Mouse (Mus musculus) layer of hippocampus, adult 11-12 months (tissue): ENCODE measurements around the gene Lrrn4cl.
"Not testable (repeated sequence)": the region's sequence is repeated elsewhere in the genome, so short reads cannot be mapped to it uniquely, and the experiment has no call there.

Experiments
- DNase-seq: peaks from one replicate; pipeline ENCODE4 v3.0.0; 2022; ENCODE audit warnings: low spot score

Gene Lrrn4cl

DNA sequence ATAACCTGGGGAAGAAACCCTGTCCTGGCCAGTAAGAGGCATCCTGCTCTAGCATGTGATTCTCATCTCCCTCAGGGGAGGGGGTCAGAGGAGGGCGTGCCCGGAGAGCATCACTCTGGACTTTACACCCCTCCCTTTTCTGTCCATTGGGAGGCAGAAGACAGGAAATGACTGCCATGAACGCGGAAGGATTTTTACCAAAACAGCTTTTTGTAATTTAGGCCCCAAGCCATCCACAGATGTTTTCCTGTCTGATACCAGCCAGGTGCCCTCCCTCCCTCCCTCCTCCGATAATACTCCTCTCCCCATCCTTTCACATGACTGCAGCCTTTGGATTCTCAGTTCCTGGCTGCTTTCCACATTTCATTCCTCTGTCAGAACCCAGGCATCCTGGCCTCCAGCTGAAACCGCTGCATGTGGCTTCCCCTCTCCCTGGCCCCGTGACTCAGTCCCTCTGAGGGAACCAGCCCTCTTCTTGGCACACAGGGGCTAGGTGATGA, at the start of gene Lrrn4cl:
Gene Lrrn4cl, plus strand, starts transcription at position 367 of the 500 bp plus-strand sequence.
- DNase-seq = no peak

DNA sequence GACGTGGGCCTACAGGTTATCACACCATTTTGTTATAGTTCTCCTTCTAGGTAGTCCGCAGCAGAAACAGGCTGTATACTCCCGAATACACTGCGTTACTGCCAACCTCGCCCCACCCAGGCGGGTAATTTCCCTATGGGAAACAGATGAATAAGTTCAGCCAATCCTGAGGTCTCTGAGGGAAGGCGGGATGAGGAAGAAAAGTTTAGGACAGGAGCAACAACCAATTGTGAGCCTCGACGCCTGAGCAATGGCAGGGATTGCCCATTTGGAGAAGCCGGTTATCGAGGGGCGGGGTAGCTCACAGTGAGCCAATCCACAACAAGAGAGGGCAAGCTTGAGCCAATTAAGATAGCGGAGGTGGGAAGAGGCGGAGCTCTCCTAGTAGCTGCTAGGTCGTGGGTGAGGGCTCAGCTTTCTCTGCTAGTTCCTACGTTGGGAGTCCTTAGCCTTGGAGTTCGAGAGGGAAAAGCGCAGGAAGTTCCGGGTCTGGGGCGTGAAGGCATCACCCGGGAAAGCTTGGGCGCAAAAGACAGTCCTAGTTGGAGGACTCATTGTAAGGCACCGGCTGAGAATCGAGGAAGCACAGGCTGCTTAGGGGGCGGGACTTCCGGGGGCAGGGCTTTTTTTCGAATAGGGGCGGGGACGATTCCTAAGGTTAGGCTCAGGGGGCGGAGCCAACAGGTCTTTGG, 48.3 kb upstream of the Lrrn4cl start, which contains the start of gene Zbtb3:
Gene Zbtb3, plus strand, starts transcription at position 426 of the 692 bp plus-strand sequence.
- DNase-seq = peak; percentile 97

GRCm38 (mm10) chr19:8803204-8803780, 47.3 kb upstream of the Lrrn4cl start:
- DNase-seq = no peak

GRCm38 (mm10) chr19:8803879-8804660, 46.5 kb upstream of the Lrrn4cl start:
- DNase-seq = no peak

DNA sequence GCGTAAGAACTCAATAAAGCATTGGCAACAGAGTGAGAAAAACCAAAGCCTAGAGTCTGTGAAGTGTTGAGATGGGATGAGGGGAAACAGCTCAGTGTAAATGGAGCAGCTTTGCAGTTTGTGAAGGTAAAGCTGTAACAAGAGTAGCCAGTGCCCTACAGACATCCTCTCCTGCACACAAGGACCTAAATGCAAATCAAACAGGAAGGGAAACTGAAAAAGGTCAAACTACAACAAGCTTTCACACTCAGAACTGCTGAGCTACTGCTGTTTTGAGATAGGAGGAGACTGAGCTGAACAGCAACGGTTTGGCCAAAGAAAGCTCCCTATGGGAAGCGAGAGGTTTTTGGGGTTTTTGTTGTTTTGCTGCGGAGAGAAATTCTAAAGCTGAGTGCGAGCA, 43.8 kb upstream of the Lrrn4cl start:
- no peak for DNase-seq

- DNase-seq = no peak
Measured at GRCm38 (mm10) chr19:8815812-8816211, 34.8 kb upstream of the Lrrn4cl start.

- DNase-seq = no peak
Measured at GRCm38 (mm10) chr19:8817001-8817400, 33.6 kb upstream of the Lrrn4cl start.

GRCm38 (mm10) chr19:8818301-8818798, 32.2 kb upstream of the Lrrn4cl start:
- DNase-seq = no peak

DNA sequence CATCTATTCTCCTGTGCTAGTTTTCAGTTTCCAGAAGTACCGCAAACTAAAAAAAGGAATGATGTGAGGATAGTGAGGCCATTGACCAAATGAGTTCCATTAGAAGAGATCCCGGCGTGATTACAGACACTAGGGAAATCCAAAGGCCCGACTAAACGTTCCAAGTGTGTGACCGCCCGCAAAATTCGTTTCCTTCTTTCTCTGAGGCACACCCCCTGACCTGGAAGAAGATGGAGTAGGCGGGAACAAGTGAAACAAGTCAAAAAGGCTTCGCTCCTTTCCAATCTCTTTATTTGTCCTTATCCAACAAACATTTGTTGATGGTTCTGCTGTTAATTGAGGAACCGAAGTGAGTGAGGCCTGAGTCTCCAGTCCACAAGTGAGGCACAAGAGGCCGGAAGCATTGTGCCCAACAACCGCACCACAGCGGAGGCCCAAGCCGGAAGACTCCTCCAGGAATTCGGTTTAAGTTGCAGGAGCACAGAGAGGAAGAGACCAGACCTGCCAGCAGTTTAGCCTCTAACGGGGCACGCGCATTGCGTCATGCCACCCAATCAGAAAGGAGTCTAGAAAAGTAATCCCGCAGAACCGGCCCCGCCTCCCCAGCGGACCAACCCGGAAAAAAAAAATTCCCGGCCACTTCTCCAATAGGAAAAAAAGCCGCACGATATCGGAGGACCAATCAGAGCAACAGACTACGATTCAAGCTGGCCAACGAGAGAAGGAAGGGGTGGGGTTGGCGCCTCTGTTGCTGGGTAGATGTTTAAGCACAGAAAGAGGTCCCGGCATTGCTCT, 31.6 kb upstream of the Lrrn4cl start, which contains the start of gene Ttc9c:
Gene Ttc9c, minus strand, starts transcription at position 533 of the 795 bp plus-strand sequence.
- peak; percentile 98 for DNase-seq

DNA sequence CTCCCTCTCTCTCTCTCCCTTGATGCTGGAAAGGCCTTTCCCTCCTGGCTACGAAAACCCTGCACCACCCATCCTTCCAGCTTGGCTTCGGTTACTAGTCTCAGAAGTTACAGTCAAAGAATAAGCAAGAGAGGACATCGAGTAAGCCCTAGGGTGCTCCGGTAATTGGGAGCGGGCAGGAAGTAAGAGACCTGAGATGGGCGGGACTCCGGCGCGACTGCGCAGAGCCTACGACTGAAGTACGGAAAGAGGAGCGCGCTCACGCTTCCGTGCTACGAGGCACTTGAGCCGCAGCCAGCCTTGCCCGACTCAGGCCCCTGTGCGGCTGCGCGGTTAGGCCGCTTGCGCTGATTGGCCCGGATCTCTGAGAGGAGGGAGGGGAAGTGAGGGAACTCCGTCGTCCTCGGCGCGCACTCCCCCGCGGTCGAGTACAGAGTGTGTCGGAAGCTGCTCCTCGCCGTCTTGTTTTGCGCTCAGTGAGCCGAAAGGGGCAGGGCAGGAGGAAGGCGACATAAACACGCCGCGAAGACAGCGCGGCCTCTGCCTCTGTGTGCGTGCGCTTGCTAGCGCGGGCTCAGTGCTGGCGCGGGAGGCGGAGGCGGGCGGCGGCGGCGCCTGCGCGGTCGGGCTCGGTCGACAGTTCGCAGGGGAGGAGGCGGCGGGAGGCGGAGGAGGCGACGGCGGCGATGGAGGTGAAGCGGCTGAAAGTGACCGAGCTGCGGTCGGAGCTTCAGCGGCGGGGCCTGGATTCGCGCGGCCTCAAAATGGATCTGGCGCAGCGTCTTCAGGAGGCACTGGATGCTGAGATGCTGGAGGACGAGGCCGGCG, 30.8 kb upstream of the Lrrn4cl start, which contains the start of gene Hnrnpul2:
Gene Hnrnpul2, plus strand, starts transcription at position 415 of the 828 bp plus-strand sequence.
- peak; percentile 98 for DNase-seq

DNA sequence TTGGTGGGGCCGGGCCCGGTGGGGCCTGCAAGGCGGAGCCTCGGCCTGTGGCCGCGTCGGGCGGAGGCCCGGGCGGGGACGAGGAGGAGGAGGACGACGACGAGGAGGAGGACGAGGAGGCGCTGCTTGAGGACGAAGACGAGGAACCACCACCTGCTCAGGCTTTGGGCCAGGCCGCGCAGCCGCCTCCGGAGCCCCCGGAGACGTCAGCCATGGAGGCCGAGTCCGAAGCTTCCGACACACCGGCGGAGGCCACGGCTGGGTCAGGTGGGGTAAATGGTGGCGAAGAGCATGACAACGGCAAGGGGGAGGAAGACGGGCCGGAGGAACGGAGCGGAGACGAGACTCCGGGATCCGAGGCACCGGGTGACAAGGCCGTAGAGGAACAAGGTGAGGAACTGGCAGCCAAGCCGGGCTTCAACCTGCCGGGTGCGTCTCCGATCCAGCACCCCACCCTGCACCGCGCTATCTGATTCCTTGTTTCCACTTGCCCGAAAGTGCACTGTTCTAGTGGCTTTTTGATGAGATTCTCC, 30.1 kb upstream of the Lrrn4cl start:
- peak; percentile 36 for DNase-seq

DNA sequence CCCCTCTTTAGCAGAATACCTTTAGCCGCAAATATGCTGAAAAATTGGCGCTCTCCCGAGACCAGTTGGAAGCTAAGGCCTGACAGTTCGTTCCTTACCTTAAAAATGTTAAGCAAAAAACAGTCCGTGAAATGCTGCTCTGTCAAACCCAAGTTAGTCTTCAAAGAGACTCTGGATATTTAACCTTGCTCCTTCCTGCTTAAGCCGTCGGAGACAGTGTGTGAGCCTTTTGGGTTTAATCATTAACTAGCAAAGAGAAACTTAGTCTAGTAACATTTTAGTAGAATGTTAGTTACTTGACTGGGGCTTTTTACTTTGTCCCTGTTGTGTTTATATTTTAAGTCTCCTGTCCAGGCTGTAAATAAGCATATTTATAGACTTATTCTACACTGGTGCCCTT, 29.4 kb upstream of the Lrrn4cl start:
- no peak for DNase-seq

DNA sequence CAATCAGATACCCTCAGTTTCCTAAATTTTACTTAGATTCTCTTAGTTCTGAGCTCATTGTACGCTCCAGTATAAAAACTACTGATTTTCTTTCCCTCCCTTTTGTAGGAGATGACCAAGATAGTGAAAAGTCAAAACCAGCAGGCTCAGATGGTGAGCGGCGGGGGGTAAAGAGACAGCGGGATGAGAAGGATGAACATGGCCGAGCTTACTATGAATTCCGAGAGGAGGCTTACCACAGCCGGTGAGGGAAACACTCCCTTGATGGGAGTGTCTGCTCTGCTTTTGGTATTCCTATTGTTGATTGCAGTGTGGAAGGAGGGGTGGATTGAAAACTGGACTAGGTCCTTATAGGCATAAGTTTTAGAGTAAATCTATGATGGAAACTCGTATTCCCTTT, 27.9 kb upstream of the Lrrn4cl start:
- DNase-seq = no peak

DNA sequence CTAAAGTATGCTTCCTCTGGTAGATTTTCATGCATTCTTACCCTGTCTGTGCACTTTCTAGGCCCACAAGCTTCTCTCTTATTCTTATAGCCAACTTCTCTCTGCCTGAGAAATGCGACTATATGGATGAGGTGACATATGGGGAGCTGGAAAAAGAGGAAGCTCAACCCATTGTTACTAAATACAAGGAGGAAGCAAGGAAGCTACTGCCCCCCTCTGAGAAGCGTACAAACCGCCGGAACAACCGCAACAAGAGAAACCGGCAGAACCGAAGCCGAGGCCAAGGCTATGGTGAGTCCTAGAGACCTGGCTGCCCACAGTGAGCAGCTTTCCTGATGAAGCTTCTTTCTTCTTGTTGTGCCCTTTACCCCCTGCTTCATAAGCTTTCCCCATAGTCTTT, 20.9 kb upstream of the Lrrn4cl start, which contains the start of gene AC129217.1:
Gene AC129217.1, plus strand, starts transcription at position 114 of the 400 bp plus-strand sequence.
- no peak for DNase-seq

DNA sequence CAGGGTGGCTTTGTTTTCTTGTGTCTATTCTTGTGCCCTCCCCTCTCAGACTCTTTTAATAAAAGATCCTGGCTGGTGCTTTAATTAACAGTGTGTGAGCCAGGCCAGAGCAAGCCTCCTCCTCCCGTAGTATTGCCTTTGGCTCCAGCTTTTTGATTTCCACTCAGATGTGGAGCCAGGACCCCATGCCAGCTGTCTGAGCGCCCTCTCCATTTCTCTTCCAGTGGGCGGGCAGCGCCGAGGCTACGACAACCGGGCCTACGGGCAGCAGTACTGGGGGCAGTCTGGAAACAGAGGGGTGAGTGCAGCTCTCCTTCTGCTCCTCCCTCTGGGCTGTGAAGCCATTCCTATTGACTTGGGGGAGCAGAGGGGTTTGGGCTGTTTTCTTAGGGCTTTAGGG, 19.9 kb upstream of the Lrrn4cl start:
- no peak for DNase-seq

DNA sequence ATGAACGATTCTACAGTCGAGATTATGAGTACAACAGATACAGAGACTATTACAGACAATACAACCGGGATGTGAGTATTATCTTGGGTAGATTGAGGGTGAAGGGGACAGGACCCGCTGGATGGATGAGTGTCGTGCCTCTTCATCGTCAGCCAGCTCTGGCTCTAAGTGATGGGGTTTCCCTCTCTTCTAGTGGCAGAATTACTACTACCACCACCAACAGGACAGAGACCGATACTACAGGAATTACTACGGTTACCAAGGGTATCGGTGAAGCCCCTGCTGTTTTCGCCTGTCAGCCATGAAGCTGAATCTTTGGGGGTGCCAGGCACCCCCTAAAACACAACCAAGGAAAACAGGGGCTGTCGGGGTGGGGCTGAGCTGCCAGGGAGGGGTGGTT, 19.3 kb upstream of the Lrrn4cl start:
- DNase-seq = no peak

GRCm38 (mm10) chr19:8832971-8833370, 17.6 kb upstream of the Lrrn4cl start:
- DNase-seq = no peak

- not testable (repeated sequence) for DNase-seq
Measured at GRCm38 (mm10) chr19:8836327-8836726, 14.2 kb upstream of the Lrrn4cl start.

GRCm38 (mm10) chr19:8837251-8837791, 13.2 kb upstream of the Lrrn4cl start, which contains the start of gene Bscl2:
Gene Bscl2 (plus strand): TSS chr19:8837467.
- peak; percentile 91 for DNase-seq
